Mouse (Mus musculus): ENCODE data around the gene Slc25a31.

- TF ChIP-seq POLR2A (IDR thresholded peaks at IDR 0.05; ENCODE audit: extremely low read depth, insufficient read depth, low read length) (no peak), CTCF (IDR thresholded peaks at IDR 0.05; ENCODE audit: low read depth, low read length) (no peak)
Observed at GRCm38 (mm10) chr3:40682404-40682803, 26.3 kb upstream of the Slc25a31 start.
